Mouse (Mus musculus): Measurements from ENCODE around the gene Cep55. TPM values are rescaled to one million over a fixed set of nuclear protein-coding genes. Genes with fewer than 3 reads are reported as not detected.

Cep55 gene
- polyA plus RNA-seq, 1 experiment from 2014 or later, result 49.2 TPM

Other genes with a start within 250 kb of the Cep55 start
- gene Myof, start 11.4 kb upstream of the Cep55 start, polyA plus RNA-seq (2016; fragmentation: Nextera tagmentation; extraction: Ambion mirVana), result 1.5 and 2.2 TPM in 2 replicates
- gene Ffar4, start 42.1 kb downstream of the Cep55 start, polyA plus RNA-seq (2016; fragmentation: Nextera tagmentation; extraction: Ambion mirVana), result 0.12 TPM in 1 of 2 replicates, not detected in the other
- gene Rbp4, start 70.3 kb downstream of the Cep55 start, polyA plus RNA-seq (2016; fragmentation: Nextera tagmentation; extraction: Ambion mirVana), result 2.3 TPM in 2 replicates
- gene Pde6c, start 77.8 kb downstream of the Cep55 start, polyA plus RNA-seq (2016; fragmentation: Nextera tagmentation; extraction: Ambion mirVana), result 0.11 TPM in 1 of 2 replicates, not detected in the other
- gene Fra10ac1, start 169.1 kb downstream of the Cep55 start, polyA plus RNA-seq (2016; fragmentation: Nextera tagmentation; extraction: Ambion mirVana), result 45.1 and 46.6 TPM in 2 replicates
- 2.4 and 2.8 TPM in 2 replicates for gene Lgi1, start 209.5 kb downstream of the Cep55 start, polyA plus RNA-seq (2016; fragmentation: Nextera tagmentation; extraction: Ambion mirVana)

Measured in midbrain, embryonic 10.5 days (tissue).